Mouse (Mus musculus): ENCODE results near the gene Cenpf. TPM values are rescaled to one million over a fixed set of nuclear protein-coding genes. Genes with fewer than 3 reads are reported as not detected.
A peak's percentile ranks its signal among the peaks of the same experiment; 100 is the strongest.

Cenpf gene
- polyA plus RNA-seq (2016; fragmentation: Nextera tagmentation; extraction: Ambion mirVana): 73.0 and 75.6 TPM in 2 replicates

- Histone ChIP-seq H3K4me2 (peak within 1 kb of the TSS; percentile 94), H3K9me3 (replicated peaks) (no peaks in the 10 kb centered on the region), H3K27me3 (replicated peaks) (no peaks in the 10 kb centered on the region), H3K36me3 (peaks cover 22% of the 10 kb centered on the region), H3K27ac (ENCODE audit: poor library complexity, severe bottlenecking) (peak within 1 kb of the TSS; percentile 78), H3K4me1 (replicated peaks) (peaks cover 30% of the 10 kb centered on the region), H3K4me3 (peak within 1 kb of the TSS; percentile 92), H3K9ac (peak within 1 kb of the TSS; percentile 91)
- under 1% methylated on average over 53 of the region's 55 CpGs for WGBS
- ATAC-seq (ENCODE audit: insufficient number of reproducible peaks, low FRiP score): peak; percentile 100
Measured at GRCm38 (mm10) chr1:189687654-189688387, at the start of gene Cenpf. TSS of gene Cenpf (minus strand) at chr1:189688086.

- Histone ChIP-seq H3K36me3 (0 out of 2 replicates have a peak, but pooled peaks cover 4% of the 10 kb centered on the region), H3K27ac (ENCODE audit: poor library complexity, severe bottlenecking) (peak overlapping the region; percentile 28), H3K4me3 (no peak overlapping the region), H3K9me3 (replicated peaks) (no peaks in the 10 kb centered on the region), H3K9ac (no peak overlapping the region), H3K4me2 (0 out of 2 replicates have a peak overlapping the region, but pooled peaks have one; percentile 1), H3K4me1 (replicated peaks) (peaks cover 37% of the 10 kb centered on the region), H3K27me3 (replicated peaks) (no peaks in the 10 kb centered on the region)
- ATAC-seq (ENCODE audit: insufficient number of reproducible peaks, low FRiP score): no peak
- 68% methylated on average over 8 of the region's 8 CpGs for WGBS
Measured at GRCm38 (mm10) chr1:189732156-189732555, 44.3 kb upstream of the Cenpf start.

- H3K36me3 ChIP-seq: 0 out of 2 replicates have a peak, but pooled peaks cover 4% of the 10 kb centered on the region
- no peak overlapping the region for H3K4me3 ChIP-seq
- H3K9me3 ChIP-seq (replicated peaks): no peaks in the 10 kb centered on the region
- no peak overlapping the region for H3K9ac ChIP-seq
- 0 out of 2 replicates have a peak overlapping the region, but pooled peaks have one; percentile 1 for H3K4me2 ChIP-seq
- H3K27me3 ChIP-seq (replicated peaks): no peaks in the 10 kb centered on the region
- peaks cover 41% of the 10 kb centered on the region for H3K4me1 ChIP-seq (replicated peaks)
- H3K27ac ChIP-seq (ENCODE audit: poor library complexity, severe bottlenecking): peak overlapping the region; percentile 28; the same call in 1 of the 2 replicates
- no peak for ATAC-seq (ENCODE audit: insufficient number of reproducible peaks, low FRiP score)
- 64% methylated on average over 10 of the region's 10 CpGs for WGBS
Measured at GRCm38 (mm10) chr1:189731697-189732096, 43.8 kb upstream of the Cenpf start.

- peak overlapping the region; percentile 94; the same call in 1 of the 2 replicates for H3K27ac ChIP-seq (ENCODE audit: poor library complexity, severe bottlenecking)
- no peaks in the 10 kb centered on the region for H3K27me3 ChIP-seq (replicated peaks)
- H3K4me1 ChIP-seq (replicated peaks): peaks cover 45% of the 10 kb centered on the region
- H3K9ac ChIP-seq: peak overlapping the region; percentile 87
- peak overlapping the region; percentile 88 for H3K4me2 ChIP-seq
- H3K36me3 ChIP-seq: 0 out of 2 replicates have a peak, but pooled peaks cover 4% of the 10 kb centered on the region
- H3K9me3 ChIP-seq (replicated peaks): 0 out of 2 replicates have a peak, but pooled peaks cover 3% of the 10 kb centered on the region
- H3K4me3 ChIP-seq: peak overlapping the region; percentile 67
- WGBS: 9% methylated on average over 17 of the region's 17 CpGs
- ATAC-seq (ENCODE audit: insufficient number of reproducible peaks, low FRiP score): no peak
Measured at GRCm38 (mm10) chr1:189729141-189729815, 41.4 kb upstream of the Cenpf start.

- ATAC-seq (ENCODE audit: insufficient number of reproducible peaks, low FRiP score): no peak
- under 1% methylated on average over 15 of the region's 15 CpGs for WGBS
- H3K36me3 ChIP-seq: no peaks in the 10 kb centered on the region
- H3K4me1 ChIP-seq (replicated peaks): peaks cover 45% of the 10 kb centered on the region
- no peaks in the 10 kb centered on the region for H3K27me3 ChIP-seq (replicated peaks)
- peak overlapping the region; percentile 94 for H3K27ac ChIP-seq (ENCODE audit: poor library complexity, severe bottlenecking)
- peak overlapping the region; percentile 88 for H3K4me2 ChIP-seq
- H3K9ac ChIP-seq: peak overlapping the region; percentile 87
- H3K9me3 ChIP-seq (replicated peaks): 0 out of 2 replicates have a peak, but pooled peaks cover 3% of the 10 kb centered on the region
- H3K4me3 ChIP-seq: peak overlapping the region; percentile 67
Measured at GRCm38 (mm10) chr1:189728784-189729115, 40.9 kb upstream of the Cenpf start.

- H3K4me3 ChIP-seq: peak within 1 kb of the TSS; percentile 67
- under 1% methylated on average over 97 of the region's 98 CpGs for WGBS
- H3K9ac ChIP-seq: peak within 1 kb of the TSS; percentile 87
- H3K27ac ChIP-seq (ENCODE audit: poor library complexity, severe bottlenecking): peak within 1 kb of the TSS; percentile 94
- H3K9me3 ChIP-seq (replicated peaks): 0 out of 2 replicates have a peak, but pooled peaks cover 3% of the 10 kb centered on the region
- H3K4me1 ChIP-seq (replicated peaks): peaks cover 45% of the 10 kb centered on the region
- peak; percentile 91 for ATAC-seq (ENCODE audit: insufficient number of reproducible peaks, low FRiP score)
- H3K27me3 ChIP-seq (replicated peaks): no peaks in the 10 kb centered on the region
- H3K4me2 ChIP-seq: peak within 1 kb of the TSS; percentile 88
- H3K36me3 ChIP-seq: no peaks in the 10 kb centered on the region
Measured at GRCm38 (mm10) chr1:189727884-189728783, 40.2 kb upstream of the Cenpf start, which contains the start of gene Ptpn14. TSS of gene Ptpn14 (plus strand) at chr1:189728268.

- peaks cover 44% of the 10 kb centered on the region for H3K4me1 ChIP-seq (replicated peaks)
- H3K9me3 ChIP-seq (replicated peaks): 0 out of 2 replicates have a peak, but pooled peaks cover 3% of the 10 kb centered on the region
- H3K27ac ChIP-seq (ENCODE audit: poor library complexity, severe bottlenecking): peak overlapping the region; percentile 94
- H3K36me3 ChIP-seq: no peaks in the 10 kb centered on the region
- peak; percentile 68 for ATAC-seq (ENCODE audit: insufficient number of reproducible peaks, low FRiP score)
- H3K9ac ChIP-seq: peak overlapping the region; percentile 87
- WGBS: 2% methylated on average over 22 of the region's 22 CpGs
- no peaks in the 10 kb centered on the region for H3K27me3 ChIP-seq (replicated peaks)
- H3K4me2 ChIP-seq: peak overlapping the region; percentile 88
- H3K4me3 ChIP-seq: peak overlapping the region; percentile 67
Measured at GRCm38 (mm10) chr1:189727346-189727883, 39.5 kb upstream of the Cenpf start.

- ATAC-seq (ENCODE audit: insufficient number of reproducible peaks, low FRiP score): no peak
- no peak overlapping the region for H3K4me2 ChIP-seq
- no peak overlapping the region for H3K4me3 ChIP-seq
- H3K27ac ChIP-seq (ENCODE audit: poor library complexity, severe bottlenecking): no peak overlapping the region
- 0 out of 2 replicates have a peak, but pooled peaks cover 3% of the 10 kb centered on the region for H3K9me3 ChIP-seq (replicated peaks)
- no peak overlapping the region for H3K9ac ChIP-seq
- no peaks in the 10 kb centered on the region for H3K27me3 ChIP-seq (replicated peaks)
- WGBS: 68% methylated on average over 4 of the region's 4 CpGs
- no peaks in the 10 kb centered on the region for H3K36me3 ChIP-seq
- peaks cover 31% of the 10 kb centered on the region for H3K4me1 ChIP-seq (replicated peaks)
Measured at GRCm38 (mm10) chr1:189726121-189726520, 38.2 kb upstream of the Cenpf start.

GRCm38 (mm10) chr1:189718600-189718999 is 30.7 kb upstream of the Cenpf start:
- Histone ChIP-seq H3K36me3 (no peaks in the 10 kb centered on the region), H3K9me3 (replicated peaks) (peaks cover 6% of the 10 kb centered on the region; the same call in 1 of the 2 replicates), H3K27me3 (replicated peaks) (no peaks in the 10 kb centered on the region), H3K27ac (ENCODE audit: poor library complexity, severe bottlenecking) (no peak overlapping the region), H3K9ac (no peak overlapping the region), H3K4me3 (no peak overlapping the region), H3K4me2 (no peak overlapping the region), H3K4me1 (replicated peaks) (0 out of 2 replicates have a peak, but pooled peaks cover 3% of the 10 kb centered on the region)
- WGBS: 76% methylated on average over 5 of the region's 5 CpGs
- ATAC-seq (ENCODE audit: insufficient number of reproducible peaks, low FRiP score): no peak

GRCm38 (mm10) chr1:189717546-189717945 is 29.7 kb upstream of the Cenpf start:
- Histone ChIP-seq H3K36me3 (no peaks in the 10 kb centered on the region), H3K4me2 (no peak overlapping the region), H3K27ac (ENCODE audit: poor library complexity, severe bottlenecking) (no peak overlapping the region), H3K4me3 (no peak overlapping the region), H3K9ac (no peak overlapping the region), H3K9me3 (replicated peaks) (peaks cover 6% of the 10 kb centered on the region; the same call in 1 of the 2 replicates), H3K27me3 (replicated peaks) (no peaks in the 10 kb centered on the region), H3K4me1 (replicated peaks) (0 out of 2 replicates have a peak, but pooled peaks cover 3% of the 10 kb centered on the region)
- WGBS: 83% methylated on average over 11 of the region's 11 CpGs
- no peak for ATAC-seq (ENCODE audit: insufficient number of reproducible peaks, low FRiP score)

Data from heart, embryonic 12.5 days (tissue).